Mouse (Mus musculus) brain, embryonic 14.5 days (tissue): Measurements from ENCODE around the gene Acp5.

Experiments used
- CTCF ChIP-seq: fragments of 200-500 bp; IDR thresholded peaks from 2 replicates; pipeline ENCODE4 v1.5.1; 2012; ENCODE audit warnings: inconsistent platforms, mild to moderate bottlenecking, moderate library complexity, borderline replicate concordance; ENCODE audit not compliant: insufficient read depth, insufficient read length; ENCODE audit errors: extremely low read depth
- POLR2A ChIP-seq: fragments of 200-500 bp; IDR thresholded peaks from 2 replicates; pipeline ENCODE4 v1.6.1; 2012; ENCODE audit warnings: mild to moderate bottlenecking, inconsistent platforms, borderline replicate concordance; ENCODE audit not compliant: poor library complexity, insufficient read depth, insufficient read length, severe bottlenecking; ENCODE audit errors: extremely low read depth

DNA sequence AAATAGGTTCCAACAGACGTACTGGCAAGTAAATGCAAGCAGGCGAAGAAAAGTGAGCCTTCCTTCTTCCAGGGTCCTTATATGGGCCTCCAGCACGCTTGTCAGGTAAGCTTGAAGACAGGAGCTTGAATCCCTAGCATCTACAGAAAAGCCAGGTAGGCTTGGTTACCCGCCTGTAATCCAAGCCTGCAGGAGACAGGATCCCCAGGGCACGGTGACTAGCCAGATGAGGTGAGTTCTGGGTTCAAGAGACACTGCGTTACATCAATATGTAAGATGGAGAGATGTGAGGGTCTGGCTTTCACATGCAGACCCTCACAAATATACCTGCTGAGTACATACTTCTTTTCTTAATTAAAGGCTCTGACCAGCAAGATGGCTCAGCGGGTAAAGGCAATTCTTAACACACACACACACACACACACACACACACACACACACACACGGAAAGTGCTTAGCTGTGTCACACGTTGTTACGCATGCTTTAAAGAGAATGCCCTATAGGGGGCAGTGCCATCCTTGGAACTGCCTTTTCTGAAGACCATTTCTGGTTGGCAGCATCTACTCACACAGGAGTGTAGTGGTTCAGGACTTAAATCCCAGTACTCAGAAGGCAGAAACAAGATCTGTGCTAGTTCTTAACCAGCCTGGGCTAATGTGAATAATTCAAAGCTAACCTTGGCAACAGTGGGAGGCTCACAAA, 17.6 kb downstream of the Acp5 start:
- TF ChIP-seq CTCF (peak; percentile 52; the same call in 1 of the 2 replicates), POLR2A (no peak)
